Mouse (Mus musculus) thymus, adult 2 months (tissue): ENCODE measurements around the gene St3gal2.

ENCODE experiments used
- CTCF ChIP-seq: fragments of 200-500 bp; IDR thresholded peaks from 2 replicates; pipeline ENCODE4 v1.5.1; 2012; ENCODE audit warnings: mild to moderate bottlenecking, control low read depth, low read length, moderate library complexity, borderline replicate concordance; ENCODE audit not compliant: control insufficient read depth, poor library complexity, insufficient read depth; ENCODE audit errors: extremely low read depth
- POLR2A ChIP-seq: fragments of 200-500 bp; IDR thresholded peaks from 2 replicates; pipeline ENCODE4 v1.6.1; 2012; ENCODE audit warnings: mild to moderate bottlenecking, low read length, control low read depth, moderate library complexity; ENCODE audit not compliant: control insufficient read depth, poor library complexity, insufficient read depth; ENCODE audit errors: extremely low read depth

DNA sequence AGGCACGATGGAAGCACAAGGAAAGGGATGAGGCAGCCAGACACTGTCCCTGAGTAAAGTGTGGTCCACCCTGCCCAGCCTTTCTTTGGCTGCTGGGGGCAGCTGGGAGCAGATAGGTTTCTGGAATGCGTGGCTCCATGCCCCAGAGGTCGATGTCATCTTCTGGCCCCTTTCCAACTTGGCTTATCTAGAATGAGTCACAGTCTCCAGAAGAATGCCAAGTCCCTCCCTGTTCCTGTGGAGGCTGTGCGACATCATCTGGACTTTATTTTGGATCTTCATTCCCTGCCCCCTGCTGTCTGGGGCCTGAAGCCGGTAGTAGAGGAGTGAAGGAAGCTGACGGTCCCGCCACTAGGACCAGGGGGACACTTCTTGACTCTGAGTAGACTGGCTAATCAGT lies 45.9 kb downstream of the St3gal2 start:
- TF ChIP-seq POLR2A (no peak), CTCF (no peak)
